ENCODE assay signal across 8 mouse cellular contexts in the genomic region with DNA sequence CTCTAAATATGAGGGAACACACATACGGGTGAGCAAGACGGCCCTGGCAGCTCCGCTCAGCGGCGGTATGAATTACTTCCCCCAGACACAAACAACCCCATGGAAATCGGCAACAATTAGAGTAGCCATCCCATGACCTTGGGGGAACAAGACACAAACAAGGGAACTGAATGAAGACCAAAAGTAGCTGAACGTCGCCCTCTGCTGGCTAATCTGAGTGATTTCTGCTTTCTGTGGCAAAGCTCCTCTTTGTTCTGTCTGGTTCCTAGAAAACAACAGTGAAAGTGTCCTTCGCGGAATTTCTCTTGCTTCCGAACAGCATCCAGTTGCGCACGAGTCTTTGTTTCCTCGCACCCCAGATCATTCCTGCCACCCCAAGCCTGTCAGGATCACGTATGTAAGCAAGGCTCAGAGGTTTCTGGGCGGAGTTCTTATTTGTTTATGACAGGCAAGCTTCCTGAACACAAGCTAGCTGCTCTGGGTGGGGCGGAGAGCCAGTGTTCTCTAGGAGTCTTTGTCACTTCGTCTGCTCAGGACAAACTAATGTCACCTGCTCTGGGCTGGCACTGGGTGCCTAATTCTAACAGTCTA. TPM values are rescaled to one million over a fixed set of nuclear protein-coding genes. Genes with fewer than 3 reads are reported as not detected.
A peak's percentile ranks its signal among the peaks of the same experiment; 100 is the strongest.
DNase-seq lines count a peak whose midpoint lies in the region; TF ChIP-seq lines count a peak whose summit lies in the region.

TSS of gene Rnasel (plus strand) at position 216 of the 591 bp plus-strand sequence.

- TF ChIP-seq CTCF in heart, adult 2 months (IDR thresholded peaks at IDR 0.05) = peak; percentile 92
- peak; percentile 63 for TF ChIP-seq CTCF in liver, adult 2 months (IDR thresholded peaks at IDR 0.05; ENCODE audit: low read depth, low read length)

- 1% methylated on average over 18 of the region's 18 CpGs for WGBS in heart, adult 2 months
- 1% methylated on average over 18 of the region's 18 CpGs for WGBS in liver, adult 2 months

- H3K4me1 ChIP-seq in heart, adult 2 months (ENCODE audit: control insufficient read depth, insufficient read depth, low read length) = peaks cover 12% of the 10 kb centered on the region
- H3K4me1 ChIP-seq in liver, adult 2 months (ENCODE audit: control insufficient read depth, insufficient read depth, low read length) = peaks cover 4% of the 10 kb centered on the region

- TF ChIP-seq POLR2A in heart, adult 2 months (IDR thresholded peaks at IDR 0.05; ENCODE audit: insufficient read depth, low read depth, low read length) = no peak
- no peak for TF ChIP-seq POLR2A in liver, adult 2 months (IDR thresholded peaks at IDR 0.05; ENCODE audit: extremely low read depth, insufficient read depth, low read length)

- H3K27me3 ChIP-seq in heart, adult 2 months (ENCODE audit: control insufficient read depth, insufficient read depth, low read length) = no peaks in the 10 kb centered on the region
- no peaks in the 10 kb centered on the region for H3K27me3 ChIP-seq in liver, adult 2 months (ENCODE audit: control insufficient read depth, insufficient read depth, low read length)

- TF ChIP-seq EP300 in heart, adult 2 months (IDR thresholded peaks at IDR 0.05; ENCODE audit: insufficient read depth, low read depth, low read length) = 0 out of 2 replicates have a peak, but pooled peaks have one; percentile 39

- no peaks in the 10 kb centered on the region for H3K36me3 ChIP-seq in heart, adult 2 months (ENCODE audit: control insufficient read depth, insufficient read depth, low read length)
- no peaks in the 10 kb centered on the region; the same call in 1 of the 2 replicates for H3K36me3 ChIP-seq in liver, adult 2 months (ENCODE audit: control insufficient read depth, insufficient read depth, low read length)

- peak within 1 kb of the TSS; percentile 76 for H3K27ac ChIP-seq in heart, adult 2 months
- peak within 1 kb of the TSS; percentile 19 for H3K27ac ChIP-seq in liver, adult 2 months (replicated peaks; ENCODE audit: insufficient read depth, low read depth, low read length)

- intact Hi-C loops in heart, adult 2 months (cut with DNase I) = loop anchor here (2.0 to 5.0 kb wide), 2 partner anchors 58 to 431 kb away; no protein-coding TSS in a partner anchor

- peak within 1 kb of the TSS; percentile 49 for H3K4me3 ChIP-seq in heart, adult 2 months
- peak within 1 kb of the TSS; percentile 34 for H3K4me3 ChIP-seq in liver, adult 2 months (ENCODE audit: insufficient read depth, low read depth, low read length)

- peak; percentile 79 to 80 for DNase-seq in B cell, adult 2 months
- peak; percentile 69 to 70 for DNase-seq in adrenal gland, adult 18-20 months (ENCODE audit: low spot score in 2 of 2)
- DNase-seq in embryo, embryonic 9.5 days (ENCODE audit: extremely low spot score) = peak; percentile 82
- DNase-seq in heart, adult 2 months = peak; percentile 72 to 78
- peak; percentile 73 for DNase-seq in kidney, adult 18-20 months
- DNase-seq in liver, adult 2 months (ENCODE audit: extremely low read depth, low read depth, low spot score) = peak; percentile 69
- DNase-seq in monocyte, adult 2 months (ENCODE audit: low read depth in 1 of 2, low spot score in 2 of 2) = peak; percentile 55 to 67
- DNase-seq in spleen, postnatal 4 days (ENCODE audit: low spot score in 2 of 2) = peak; percentile 75 to 90

- no peaks in the 10 kb centered on the region for H3K79me2 ChIP-seq in heart, adult 2 months (replicated peaks; ENCODE audit: control insufficient read depth, insufficient read depth, low read length)
- H3K79me2 ChIP-seq in liver, adult 2 months (ENCODE audit: control insufficient read depth, insufficient read depth, low read length) = no peaks in the 10 kb centered on the region

- peak within 1 kb of the TSS; percentile 72 for H3K9ac ChIP-seq in heart, adult 2 months (ENCODE audit: low read depth, low read length)
- H3K9ac ChIP-seq in liver, adult 2 months (ENCODE audit: low read depth, low read length) = peak within 1 kb of the TSS; percentile 46; the same call in 1 of the 2 replicates

RNA-seq across cellular contexts. Expression of gene Rnasel, which starts in this region (rescaled TPM):
- total RNA-seq in adrenal gland, adult 18-20 months (2021) = 1 to 10 TPM; 7.1 to 9.0 TPM
- 1 to 10 TPM; 4.1 to 4.6 TPM for total RNA-seq in heart, adult 2 months (2021)
- 2.5 and 4.4 TPM in 2 replicates for polyA plus RNA-seq in heart, adult 2 months (2012; rRNA removed)
- 3.7 and 5.1 TPM in 2 replicates for total RNA-seq in liver, adult 2 months (2014; rRNA removed)
- polyA plus RNA-seq in liver, adult 2 months (2012; rRNA removed) = 0.57 and 0.72 TPM in 2 replicates

Comparison
In these comparisons a context has a peak if more than half of its experiments do, and no peak if none do; other contexts are left out.
1. Peak in every context shown above with its lines: DNase-seq, H3K4me3 ChIP-seq and H3K27ac ChIP-seq.